In genomic region chr8:105269461-105269947, GRCm38 (mm10) we compare ENCODE assay signal across 7 mouse cellular contexts. TPM values are rescaled to one million over a fixed set of nuclear protein-coding genes. Genes with fewer than 3 reads are reported as not detected.
DNase-seq lines count a peak whose midpoint lies in the region; ATAC-seq and TF ChIP-seq lines count a peak whose summit lies in the region.

Hsf4 (plus strand) TSS chr8:105269801.

- H3K27me3 ChIP-seq in spleen, adult 2 months (ENCODE audit: control insufficient read depth, insufficient read depth, low read length), result 0 out of 2 replicates have a peak, but pooled peaks cover 5% of the 10 kb centered on the region
- H3K27me3 ChIP-seq in intestine, embryonic 15.5 days (replicated peaks), result peaks cover 68% of the 10 kb centered on the region
- peaks cover 84% of the 10 kb centered on the region for H3K27me3 ChIP-seq in liver, embryonic 16.5 days (ENCODE audit: control insufficient read depth, insufficient read depth, low read depth, low read length)
- peaks cover 69% of the 10 kb centered on the region for H3K27me3 ChIP-seq in neural tube, embryonic 14.5 days (ENCODE audit: control insufficient read depth, insufficient read depth, low read length)

- TF ChIP-seq POLR2A in spleen, adult 2 months (IDR thresholded peaks at IDR 0.05; ENCODE audit: low read depth, low read length), result no peak

- H3K4me3 ChIP-seq in spleen, adult 2 months (ENCODE audit: extremely low read depth, insufficient read depth, insufficient read length), result peak within 1 kb of the TSS; percentile 37; the same call in 1 of the 2 replicates
- peak within 1 kb of the TSS; percentile 41 for H3K4me3 ChIP-seq in intestine, embryonic 15.5 days (replicated peaks)
- H3K4me3 ChIP-seq in liver, embryonic 16.5 days (ENCODE audit: low read depth, low read length), result peak within 1 kb of the TSS; percentile 45
- H3K4me3 ChIP-seq in neural tube, embryonic 14.5 days (ENCODE audit: low read depth, low read length), result peak within 1 kb of the TSS; percentile 39

- TF ChIP-seq CTCF in spleen, adult 2 months (IDR thresholded peaks at IDR 0.05; ENCODE audit: extremely low read depth, insufficient read depth, insufficient read length, insufficient replicate concordance), result no peak

- no peak within 1 kb of the TSS for H3K27ac ChIP-seq in spleen, adult 2 months (ENCODE audit: insufficient read depth, low read length)
- H3K27ac ChIP-seq in intestine, embryonic 15.5 days, result no peak within 1 kb of the TSS
- H3K27ac ChIP-seq in liver, embryonic 16.5 days (ENCODE audit: low read length), result no peak within 1 kb of the TSS
- no peak within 1 kb of the TSS for H3K27ac ChIP-seq in neural tube, embryonic 14.5 days (ENCODE audit: low read depth, low read length)

- ATAC-seq in intestine, embryonic 15.5 days, result peak; percentile 57
- ATAC-seq in liver, embryonic 16.5 days (ENCODE audit: low read depth), result peak; percentile 53
- ATAC-seq in neural tube, embryonic 14.5 days (ENCODE audit: low read depth), result no peak; the same call in 1 of the 2 replicates

- intact Hi-C loops in gastrocnemius, postnatal 14 days (cut with DNase I; ENCODE audit: low total_unique reads), result no loop called here

- peaks cover 4% of the 10 kb centered on the region for H3K36me3 ChIP-seq in spleen, adult 2 months (ENCODE audit: control insufficient read depth, insufficient read depth, low read length)
- no peaks in the 10 kb centered on the region for H3K36me3 ChIP-seq in intestine, embryonic 15.5 days
- H3K36me3 ChIP-seq in liver, embryonic 16.5 days (ENCODE audit: control insufficient read depth, insufficient read depth), result no peaks in the 10 kb centered on the region
- no peaks in the 10 kb centered on the region for H3K36me3 ChIP-seq in neural tube, embryonic 14.5 days (ENCODE audit: control insufficient read depth, insufficient read depth, low read length)

- peak in 1 of 2 experiments; percentile 40 for DNase-seq in spleen, adult 2 months (ENCODE audit: low read depth in 1 of 2, low spot score in 2 of 2)
- DNase-seq in spleen, postnatal 14 days (ENCODE audit: low spot score in 2 of 2), result no peak
- DNase-seq in cerebellum, adult 9-10 months, result peak; percentile 71
- DNase-seq in gastrocnemius, postnatal 14 days, result peak; percentile 69

- peak within 1 kb of the TSS; percentile 40 for H3K9ac ChIP-seq in intestine, embryonic 15.5 days
- H3K9ac ChIP-seq in liver, embryonic 16.5 days (ENCODE audit: low read depth, low read length), result no peak within 1 kb of the TSS
- H3K9ac ChIP-seq in neural tube, embryonic 14.5 days (replicated peaks; ENCODE audit: low read depth, low read length), result peak within 1 kb of the TSS; percentile 43

- no peaks in the 10 kb centered on the region for H3K9me3 ChIP-seq in intestine, embryonic 15.5 days
- no peaks in the 10 kb centered on the region for H3K9me3 ChIP-seq in liver, embryonic 16.5 days (replicated peaks; ENCODE audit: control insufficient read depth, low read length)
- no peaks in the 10 kb centered on the region for H3K9me3 ChIP-seq in neural tube, embryonic 14.5 days (ENCODE audit: control insufficient read depth, low read length)

- H3K4me1 ChIP-seq in spleen, adult 2 months (ENCODE audit: control insufficient read depth, insufficient read depth, insufficient read length), result peaks cover 15% of the 10 kb centered on the region
- peaks cover 34% of the 10 kb centered on the region for H3K4me1 ChIP-seq in intestine, embryonic 15.5 days (replicated peaks)
- peaks cover 22% of the 10 kb centered on the region for H3K4me1 ChIP-seq in liver, embryonic 16.5 days (ENCODE audit: control insufficient read depth, low read depth, low read length)
- H3K4me1 ChIP-seq in neural tube, embryonic 14.5 days (ENCODE audit: control insufficient read depth, insufficient read depth, low read length), result peaks cover 11% of the 10 kb centered on the region

- H3K4me2 ChIP-seq in intestine, embryonic 15.5 days (replicated peaks), result peak within 1 kb of the TSS; percentile 90
- H3K4me2 ChIP-seq in liver, embryonic 16.5 days (ENCODE audit: low read depth, low read length), result peak within 1 kb of the TSS; percentile 57
- peak within 1 kb of the TSS; percentile 79 for H3K4me2 ChIP-seq in neural tube, embryonic 14.5 days (ENCODE audit: low read depth, low read length)

- WGBS in spleen, adult 2 months, result 4% methylated on average over 42 of the region's 42 CpGs
- WGBS in intestine, embryonic 15.5 days, result 2% methylated on average over 42 of the region's 42 CpGs
- WGBS in liver, embryonic 16.5 days (ENCODE audit: insufficient replicate concordance), result under 1% methylated on average over 42 of the region's 42 CpGs
- under 1% methylated on average over 42 of the region's 42 CpGs for WGBS in neural tube, embryonic 14.5 days

RNA-seq across cellular contexts. Expression of gene Hsf4, which starts in this region (rescaled TPM):
- 2.5 and 2.7 TPM in 2 replicates for polyA plus RNA-seq in spleen, adult 2 months (2012; rRNA removed)
- total RNA-seq in gastrocnemius, postnatal 14 days (2021), result 1 to 10 TPM in 1 of 2 experiments, under 1 TPM in 1; 0.95 to 1.4 TPM
- 0.10 and 0.11 TPM in 2 replicates for polyA plus RNA-seq in intestine, embryonic 15.5 days (2015; fragmentation: Nextera tagmentation; extraction: Ambion mirVana)
- 0.08 and 0.09 TPM in 2 replicates for polyA plus RNA-seq in liver, embryonic 16.5 days (2015; fragmentation: Nextera tagmentation; extraction: Ambion mirVana)
- 0.66 and 0.71 TPM in 2 replicates for polyA plus RNA-seq in neural tube, embryonic 14.5 days (2014; fragmentation: Nextera tagmentation; extraction: Ambion mirVana)

Comparison
In these comparisons a context has a peak if more than half of its experiments do, and no peak if none do; other contexts are left out.
1. Peak in ATAC-seq, H3K4me3 ChIP-seq, H3K9ac ChIP-seq and H3K4me2 ChIP-seq in intestine, embryonic 15.5 days; RNA of the gene not detected or under 1 TPM.
2. Peak in ATAC-seq, H3K4me3 ChIP-seq and H3K4me2 ChIP-seq in liver, embryonic 16.5 days; RNA of the gene not detected or under 1 TPM.
3. DNase-seq: peak in cerebellum, adult 9-10 months (single experiment) and gastrocnemius, postnatal 14 days (single experiment); none in spleen, postnatal 14 days (0 of 2).
4. Peak in every context shown above with its lines, with median percentiles within 50 percentile points of each other: H3K4me3 ChIP-seq and H3K4me2 ChIP-seq.